Mouse (Mus musculus) mesoderm, embryonic 11.5 days (tissue): Measurements from ENCODE around the gene Smg9.

Experiments used
- DNase-seq: peaks from one replicate; pipeline ENCODE4 v3.0.0-alpha.2; 2012; ENCODE audit warnings: low read depth, low spot score

The Smg9 gene

GRCm38 (mm10) chr7:24441785-24442184, 42.4 kb downstream of the Smg9 start:
- peak; percentile 81 for DNase-seq

- no peak for DNase-seq
These were observed 42.9 kb downstream of the Smg9 start for GRCm38 (mm10) chr7:24442313-24442712.

GRCm38 (mm10) chr7:24445266-24445926, 46.0 kb downstream of the Smg9 start:
- DNase-seq = no peak

GRCm38 (mm10) chr7:24446697-24447340, 47.4 kb downstream of the Smg9 start:
- DNase-seq = no peak

- no peak for DNase-seq
These were observed 49.5 kb downstream of the Smg9 start for GRCm38 (mm10) chr7:24448782-24449517.

GRCm38 (mm10) chr7:24450585-24451017, 51.2 kb downstream of the Smg9 start:
- DNase-seq = no peak

- no peak for DNase-seq
These were observed 52.5 kb downstream of the Smg9 start, which contains the start of gene Irgc1 for GRCm38 (mm10) chr7:24451855-24452311. Irgc1 (minus strand) TSS chr7:24452297.

- no peak for DNase-seq
These were observed 54.8 kb downstream of the Smg9 start for GRCm38 (mm10) chr7:24454199-24454598.

GRCm38 (mm10) chr7:24455726-24456125, 56.3 kb downstream of the Smg9 start:
- DNase-seq = no peak

- DNase-seq = no peak
These were observed 58.4 kb downstream of the Smg9 start for GRCm38 (mm10) chr7:24457726-24458370.

GRCm38 (mm10) chr7:24459440-24459839, 60.0 kb downstream of the Smg9 start:
- DNase-seq = no peak

- no peak for DNase-seq
These were observed 60.4 kb downstream of the Smg9 start for GRCm38 (mm10) chr7:24459843-24460242.

GRCm38 (mm10) chr7:24461376-24462051, 62.1 kb downstream of the Smg9 start:
- no peak for DNase-seq

- peak; percentile 73 for DNase-seq
These were observed 63.2 kb downstream of the Smg9 start, which contains the start of gene Plaur for GRCm38 (mm10) chr7:24462388-24463319. Plaur (plus strand) TSS chr7:24462484.

- no peak for DNase-seq
These were observed 67.4 kb downstream of the Smg9 start for GRCm38 (mm10) chr7:24466835-24467234.

- no peak for DNase-seq
These were observed 68.5 kb downstream of the Smg9 start for GRCm38 (mm10) chr7:24467886-24468285.

- DNase-seq = no peak
These were observed 69.7 kb downstream of the Smg9 start for GRCm38 (mm10) chr7:24469126-24469525.

- no peak for DNase-seq
These were observed 70.9 kb downstream of the Smg9 start for GRCm38 (mm10) chr7:24470356-24470755.
